Mouse (Mus musculus): Measurements from ENCODE around the gene Gm5483. TPM values are rescaled to one million over a fixed set of nuclear protein-coding genes. Genes with fewer than 3 reads are reported as not detected.
"Not testable (repeated sequence)": the region's sequence is repeated elsewhere in the genome, so short reads cannot be mapped to it uniquely, and the experiment has no call there.

The Gm5483 gene
- not detected in 2 replicates for polyA plus RNA-seq (2012; rRNA removed)

DNA sequence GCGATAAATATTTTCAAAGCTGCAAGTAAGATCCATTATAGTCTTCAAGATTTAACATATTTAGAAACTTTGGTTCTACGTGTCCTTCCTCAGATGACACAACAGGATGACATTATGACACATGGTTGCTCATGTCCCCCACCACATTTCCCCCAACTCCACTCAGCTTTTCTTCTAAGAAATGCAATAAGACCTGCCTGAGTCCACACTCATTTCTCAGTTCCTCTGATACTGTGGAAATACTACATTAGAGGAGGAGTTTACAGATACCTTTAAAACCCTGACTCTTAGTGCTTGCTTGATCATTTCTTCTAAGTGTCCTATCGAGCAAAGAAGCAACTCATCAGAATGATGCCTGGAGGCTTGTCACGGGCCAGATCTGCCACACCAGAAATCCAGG lies at the start of gene Gm5483:
TSS of gene Gm5483 (plus strand) at position 301 of the 400 bp plus-strand sequence.
- not testable (repeated sequence) for H3K4me3 ChIP-seq (replicated peaks; ENCODE audit: extremely low read depth, low read depth, low read length); DNase-seq; H3K4me1 ChIP-seq (ENCODE audit: control insufficient read depth, insufficient read depth, low read length)
- WGBS: 70% methylated on average over 4 of the region's 4 CpGs

DNA sequence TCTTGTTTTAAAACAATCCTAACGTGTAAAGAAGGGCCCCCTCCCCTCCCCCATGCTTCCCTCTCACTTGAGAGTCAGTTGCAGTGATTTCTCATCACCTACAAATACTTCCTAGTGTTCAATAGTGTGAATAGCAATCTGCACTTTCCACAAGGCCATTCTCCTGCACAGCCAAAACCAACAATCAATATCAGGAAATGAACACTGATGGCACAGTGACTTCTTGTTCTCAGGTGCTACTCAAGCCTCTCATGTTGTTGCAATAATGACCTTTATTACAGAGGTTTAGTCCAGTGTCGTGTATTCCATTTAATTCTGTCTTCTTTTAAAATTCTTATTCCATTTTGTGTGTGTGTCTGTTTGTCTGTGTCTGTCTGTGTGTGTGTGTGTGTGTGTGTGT lies 45.8 kb upstream of the Gm5483 start:
- no peak overlapping the region for H3K4me3 ChIP-seq (replicated peaks; ENCODE audit: extremely low read depth, low read depth, low read length)
- 65% methylated on average over 2 of the region's 2 CpGs for WGBS
- H3K4me1 ChIP-seq (ENCODE audit: control insufficient read depth, insufficient read depth, low read length): no peaks in the 10 kb centered on the region
- DNase-seq: no peak
- TF ChIP-seq POLR2A (IDR thresholded peaks at IDR 0.05; ENCODE audit: borderline replicate concordance, extremely low read depth, low read depth, low read length) (no peak), CTCF (IDR thresholded peaks at IDR 0.05; ENCODE audit: insufficient read depth, low read length) (no peak)

DNA sequence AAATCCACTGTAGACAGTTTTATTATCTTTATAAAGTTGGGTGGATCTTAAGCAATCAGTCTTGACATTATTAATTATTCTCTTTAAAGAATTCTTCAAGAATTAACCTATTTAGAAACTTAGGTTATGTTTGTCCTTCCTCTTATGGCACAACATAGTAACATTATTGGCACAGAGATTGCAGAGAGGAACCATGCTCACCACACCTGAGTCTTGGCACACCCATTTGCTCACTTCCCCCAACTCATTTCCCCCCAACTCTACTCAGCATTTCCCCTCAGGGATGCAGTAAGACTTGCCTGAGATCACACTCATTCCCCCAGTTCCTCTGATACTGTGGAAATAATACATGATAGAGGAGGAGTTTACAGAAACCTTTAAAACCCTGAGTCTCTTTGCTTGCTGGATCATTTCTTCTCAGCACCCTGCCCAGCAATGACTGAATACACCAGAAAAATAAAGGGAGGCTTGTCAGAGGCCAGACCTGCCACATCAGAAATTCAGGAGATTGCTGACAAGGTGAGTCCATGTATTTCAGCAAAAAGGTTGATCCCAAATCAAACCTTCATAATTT lies 27.5 kb upstream of the Gm5483 start, which contains the start of gene Stfa2l1:
TSS of gene Stfa2l1 (plus strand) at position 410 of the 574 bp plus-strand sequence.
- DNase-seq: no peak
- no peak within 1 kb of the TSS for H3K4me3 ChIP-seq (replicated peaks; ENCODE audit: extremely low read depth, low read depth, low read length)
- H3K4me1 ChIP-seq (ENCODE audit: control insufficient read depth, insufficient read depth, low read length): no peaks in the 10 kb centered on the region
- TF ChIP-seq CTCF (IDR thresholded peaks at IDR 0.05; ENCODE audit: insufficient read depth, low read length) (no peak), POLR2A (IDR thresholded peaks at IDR 0.05; ENCODE audit: borderline replicate concordance, extremely low read depth, low read depth, low read length) (no peak)

DNA sequence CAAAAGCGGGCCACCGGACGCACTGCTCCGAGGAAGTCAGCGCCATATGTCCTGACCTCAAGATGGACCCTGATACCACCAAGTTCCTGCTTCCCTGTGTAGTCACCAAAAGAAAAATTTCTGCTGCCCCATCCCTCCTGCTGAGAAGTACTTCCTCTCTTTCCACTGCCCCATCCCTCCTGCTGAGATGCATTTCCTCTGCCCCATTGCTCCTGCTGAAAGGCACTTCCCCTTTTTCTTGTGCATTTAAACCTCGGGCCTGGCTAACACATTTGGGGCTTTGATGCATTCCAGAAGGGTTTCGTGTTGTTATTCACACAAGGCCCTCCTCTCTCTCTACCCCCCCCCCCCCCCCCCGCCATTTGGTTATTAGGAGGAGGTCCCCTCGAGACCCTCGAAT lies 16.2 kb upstream of the Gm5483 start:
- not testable (repeated sequence) for DNase-seq; H3K4me3 ChIP-seq (replicated peaks; ENCODE audit: extremely low read depth, low read depth, low read length); H3K4me1 ChIP-seq (ENCODE audit: control insufficient read depth, insufficient read depth, low read length)
- 85% methylated on average over 10 of the region's 10 CpGs for WGBS

DNA sequence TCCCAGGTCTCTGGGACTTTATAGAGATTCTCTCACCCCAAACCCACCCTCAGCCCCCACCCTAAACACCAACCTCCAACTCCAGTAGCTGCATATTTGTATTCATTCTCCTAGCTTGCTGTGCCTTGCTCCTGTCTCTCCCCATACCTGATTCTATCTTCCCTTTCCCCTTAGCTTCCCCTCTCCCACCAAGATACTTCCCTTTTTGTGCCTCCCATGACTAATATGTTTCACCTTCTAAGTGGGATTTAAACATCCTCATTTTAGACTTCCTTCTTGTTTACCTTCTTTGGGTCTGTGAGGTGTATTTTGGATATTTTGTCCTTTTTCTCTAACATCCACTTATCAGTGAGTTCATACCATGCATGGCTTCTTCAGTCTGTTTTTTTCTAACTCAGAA lies 7.9 kb upstream of the Gm5483 start:
- H3K4me1 ChIP-seq (ENCODE audit: control insufficient read depth, insufficient read depth, low read length): no peaks in the 10 kb centered on the region
- H3K4me3 ChIP-seq (replicated peaks; ENCODE audit: extremely low read depth, low read depth, low read length): no peak overlapping the region
- no peak for DNase-seq
- no peak for TF ChIP-seq POLR2A (IDR thresholded peaks at IDR 0.05; ENCODE audit: borderline replicate concordance, extremely low read depth, low read depth, low read length)
- TF ChIP-seq CTCF (IDR thresholded peaks at IDR 0.05; ENCODE audit: insufficient read depth, low read length): no peak

DNA sequence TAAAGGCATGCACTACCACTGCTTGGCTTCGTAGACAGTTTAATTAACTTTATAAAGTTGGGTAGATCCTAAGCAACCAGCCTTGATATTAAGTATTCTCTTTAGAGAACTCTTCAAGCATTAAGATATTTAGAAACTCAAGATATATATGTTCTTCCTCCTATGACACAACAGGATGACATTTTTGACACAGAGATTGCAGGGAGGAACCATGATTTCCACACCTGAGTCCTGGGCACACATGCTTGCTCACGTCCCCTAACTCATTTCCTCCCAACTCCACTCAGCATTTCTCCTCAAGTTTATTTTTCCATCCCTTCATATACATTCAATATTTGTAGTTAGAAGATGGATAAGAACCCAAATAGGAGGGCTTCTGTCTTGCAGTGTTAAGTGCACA lies 4.1 kb upstream of the Gm5483 start:
- TF ChIP-seq CTCF (IDR thresholded peaks at IDR 0.05; ENCODE audit: insufficient read depth, low read length): no peak
- no peak overlapping the region for H3K4me3 ChIP-seq (replicated peaks; ENCODE audit: extremely low read depth, low read depth, low read length)
- DNase-seq: no peak
- H3K4me1 ChIP-seq (ENCODE audit: control insufficient read depth, insufficient read depth, low read length): no peaks in the 10 kb centered on the region
- 73% methylated on average over 2 of the region's 2 CpGs for WGBS

- Histone ChIP-seq H3K4me3 (replicated peaks; ENCODE audit: extremely low read depth, low read depth, low read length) (no peak overlapping the region), H3K4me1 (ENCODE audit: control insufficient read depth, insufficient read depth, low read length) (no peaks in the 10 kb centered on the region)
- TF ChIP-seq CTCF (IDR thresholded peaks at IDR 0.05; ENCODE audit: insufficient read depth, low read length) (no peak), POLR2A (IDR thresholded peaks at IDR 0.05; ENCODE audit: borderline replicate concordance, extremely low read depth, low read depth, low read length) (no peak)
- no peak for DNase-seq
- WGBS: 53% methylated on average over 19 of the region's 19 CpGs
Measured at GRCm38 (mm10) chr16:36199226-36199625, 15.2 kb downstream of the Gm5483 start.

- no peak overlapping the region for H3K4me3 ChIP-seq (replicated peaks; ENCODE audit: extremely low read depth, low read depth, low read length)
- DNase-seq: no peak
- H3K4me1 ChIP-seq (ENCODE audit: control insufficient read depth, insufficient read depth, low read length): no peaks in the 10 kb centered on the region
- TF ChIP-seq POLR2A (IDR thresholded peaks at IDR 0.05; ENCODE audit: borderline replicate concordance, extremely low read depth, low read depth, low read length): no peak
- TF ChIP-seq CTCF (IDR thresholded peaks at IDR 0.05; ENCODE audit: insufficient read depth, low read length): no peak
- 56% methylated on average over 5 of the region's 5 CpGs for WGBS
Measured at GRCm38 (mm10) chr16:36203846-36204245, 19.8 kb downstream of the Gm5483 start.

GRCm38 (mm10) chr16:36205684-36206083 lies 21.7 kb downstream of the Gm5483 start:
- not testable (repeated sequence) for H3K4me1 ChIP-seq (ENCODE audit: control insufficient read depth, insufficient read depth, low read length); DNase-seq; H3K4me3 ChIP-seq (replicated peaks; ENCODE audit: extremely low read depth, low read depth, low read length)
- WGBS: 38% methylated on average over 2 of the region's 2 CpGs

- DNase-seq: no peak
- no peaks in the 10 kb centered on the region for H3K4me1 ChIP-seq (ENCODE audit: control insufficient read depth, insufficient read depth, low read length)
- no peak within 1 kb of the TSS for H3K4me3 ChIP-seq (replicated peaks; ENCODE audit: extremely low read depth, low read depth, low read length)
- TF ChIP-seq POLR2A (IDR thresholded peaks at IDR 0.05; ENCODE audit: borderline replicate concordance, extremely low read depth, low read depth, low read length): no peak
- no peak for TF ChIP-seq CTCF (IDR thresholded peaks at IDR 0.05; ENCODE audit: insufficient read depth, low read length)
- 72% methylated on average over 2 of the region's 2 CpGs for WGBS
Measured at GRCm38 (mm10) chr16:36209967-36210453, 26.0 kb downstream of the Gm5483 start, which contains the start of gene Gm5416. TSS of gene Gm5416 (plus strand) at chr16:36210403.

- H3K4me1 ChIP-seq (ENCODE audit: control insufficient read depth, insufficient read depth, low read length); DNase-seq; H3K4me3 ChIP-seq (replicated peaks; ENCODE audit: extremely low read depth, low read depth, low read length): not testable (repeated sequence)
- 87% methylated on average over 7 of the region's 7 CpGs for WGBS
Measured at GRCm38 (mm10) chr16:36221168-36221567, 37.2 kb downstream of the Gm5483 start, which contains the start of gene 2010005H15Rik. TSS of gene 2010005H15Rik (plus strand) at chr16:36221468.

Other genes starting within 250 kb of the Gm5483 start
- 5.9 and 8.2 TPM in 2 replicates for gene Parp9, start 245.7 kb upstream of the Gm5483 start, polyA plus RNA-seq (2012; rRNA removed)
- 5.9 and 7.8 TPM in 2 replicates for gene Dtx3l, start 245.1 kb upstream of the Gm5483 start, polyA plus RNA-seq (2012; rRNA removed)
- gene Kpna1, start 205.5 kb upstream of the Gm5483 start, polyA plus RNA-seq (2012; rRNA removed): 4.2 and 7.4 TPM in 2 replicates
- gene Wdr5b, start 143.0 kb upstream of the Gm5483 start, polyA plus RNA-seq (2012; rRNA removed): 1.2 and 2.5 TPM in 2 replicates
- 39.7 and 41.3 TPM in 2 replicates for gene Fam162a, start 112.6 kb upstream of the Gm5483 start, polyA plus RNA-seq (2012; rRNA removed)
- 3.6 and 6.8 TPM in 2 replicates for gene Ccdc58, start 112.5 kb upstream of the Gm5483 start, polyA plus RNA-seq (2012; rRNA removed)
- gene Csta1, start 53.0 kb upstream of the Gm5483 start, polyA plus RNA-seq (2012; rRNA removed): 1.5 TPM in 1 of 2 replicates, not detected in the other
- gene Stfa2l1, start 27.4 kb upstream of the Gm5483 start, polyA plus RNA-seq (2012; rRNA removed): 0.45 TPM in 1 of 2 replicates, not detected in the other
- gene Gm5416, start 26.2 kb downstream of the Gm5483 start, polyA plus RNA-seq (2012; rRNA removed): not detected in 2 replicates
- 0.86 TPM in 1 of 2 replicates, not detected in the other for gene 2010005H15Rik, start 37.3 kb downstream of the Gm5483 start, polyA plus RNA-seq (2012; rRNA removed)
- gene Stfa1, start 92.7 kb downstream of the Gm5483 start, polyA plus RNA-seq (2012; rRNA removed): not detected in 2 replicates
- not detected in 2 replicates for gene BC117090, start 150.1 kb downstream of the Gm5483 start, polyA plus RNA-seq (2012; rRNA removed)
- gene BC100530, start 183.5 kb downstream of the Gm5483 start, polyA plus RNA-seq (2012; rRNA removed): not detected in 2 replicates
- gene Stfa2, start 224.2 kb downstream of the Gm5483 start, polyA plus RNA-seq (2012; rRNA removed): not detected in 2 replicates